Mouse (Mus musculus) frontal cortex, postnatal 14 days (tissue): ENCODE results near the gene Dock9.
A peak's percentile ranks its signal among the peaks of the same experiment; 100 is the strongest.

Experiments used
- DNase-seq, 2 experiments: peaks; one replicate each; pipeline ENCODE4 v3.0.0; 2022; ENCODE audit warnings: low spot score in 2 of 2

Gene Dock9

GRCm38 (mm10) chr14:121797457-121798410 is at the start of gene Dock9:
Gene Dock9, minus strand, starts transcription at chr14:121797837.
- peak; percentile 73 to 74 for DNase-seq

- DNase-seq = no peak
Measured at GRCm38 (mm10) chr14:121844486-121844885, 46.8 kb upstream of the Dock9 start.

- DNase-seq = no peak
Measured at GRCm38 (mm10) chr14:121840217-121840616, 42.6 kb upstream of the Dock9 start.

GRCm38 (mm10) chr14:121838161-121838560 is 40.5 kb upstream of the Dock9 start:
- no peak for DNase-seq

- DNase-seq = no peak
Measured at GRCm38 (mm10) chr14:121833001-121833520, 35.4 kb upstream of the Dock9 start.

- no peak for DNase-seq
Measured at GRCm38 (mm10) chr14:121829816-121830442, 32.3 kb upstream of the Dock9 start.

- no peak for DNase-seq
Measured at GRCm38 (mm10) chr14:121827091-121827490, 29.5 kb upstream of the Dock9 start.

GRCm38 (mm10) chr14:121825521-121826445 is 28.1 kb upstream of the Dock9 start:
- no peak for DNase-seq

GRCm38 (mm10) chr14:121824322-121825103 is 26.9 kb upstream of the Dock9 start:
- no peak for DNase-seq

GRCm38 (mm10) chr14:121822997-121823396 is 25.4 kb upstream of the Dock9 start:
- DNase-seq = no peak

- no peak for DNase-seq
Measured at GRCm38 (mm10) chr14:121822506-121822905, 24.9 kb upstream of the Dock9 start.

GRCm38 (mm10) chr14:121806791-121807190 is 9.2 kb upstream of the Dock9 start:
- DNase-seq = no peak

- DNase-seq = no peak
Measured at GRCm38 (mm10) chr14:121806316-121806715, 8.7 kb upstream of the Dock9 start.

- no peak for DNase-seq
Measured at GRCm38 (mm10) chr14:121804461-121804860, 6.8 kb upstream of the Dock9 start.

- no peak for DNase-seq
Measured at GRCm38 (mm10) chr14:121800962-121801361, 3.3 kb upstream of the Dock9 start.

- no peak for DNase-seq
Measured at GRCm38 (mm10) chr14:121799112-121799511, 1.5 kb upstream of the Dock9 start.

GRCm38 (mm10) chr14:121798411-121798799 is 768 bp upstream of the Dock9 start:
- peak; percentile 86 to 87 for DNase-seq

- no peak for DNase-seq
Measured at GRCm38 (mm10) chr14:121796571-121797456, 823 bp downstream of the Dock9 start.

GRCm38 (mm10) chr14:121795536-121795935 is 2.1 kb downstream of the Dock9 start:
- DNase-seq = no peak

GRCm38 (mm10) chr14:121793639-121794038 is 4.0 kb downstream of the Dock9 start:
- no peak for DNase-seq
